Mouse (Mus musculus) thymus, postnatal 4 days (tissue): ENCODE data around the gene Pbrm1.

Source experiments
- DNase-seq: peaks from one replicate; pipeline ENCODE4 v3.0.0; 2021

Pbrm1 gene

GRCm38 (mm10) chr14:31018860-31019291 lies at the start of gene Pbrm1, which contains the start of gene Gnl3:
Pbrm1 (plus strand) TSS chr14:31019138.
Gnl3 (minus strand) TSS chr14:31019152.
- DNase-seq = peak; percentile 98

GRCm38 (mm10) chr14:30974204-30974603 lies 44.7 kb upstream of the Pbrm1 start:
- DNase-seq = no peak

DNA sequence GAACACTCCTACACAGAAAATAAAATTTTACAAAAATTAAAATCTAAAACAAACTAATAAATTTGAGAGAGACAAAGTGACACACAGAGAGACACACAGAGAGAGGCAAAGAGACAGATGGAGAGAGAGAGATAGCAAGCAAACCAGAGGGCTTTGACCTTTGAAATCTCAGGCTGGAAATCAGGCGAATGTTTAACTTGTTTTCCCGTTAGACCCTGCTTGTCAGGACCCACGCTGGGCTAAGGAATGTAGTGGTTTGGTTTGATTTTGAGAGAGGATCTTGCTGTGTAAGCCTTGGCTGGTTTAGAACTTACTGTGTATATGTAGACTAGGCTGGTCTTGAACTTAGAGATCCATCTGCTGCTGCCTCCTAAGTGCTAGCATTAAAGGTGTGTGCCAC lies 42.7 kb upstream of the Pbrm1 start:
- DNase-seq = no peak

GRCm38 (mm10) chr14:30996417-30996816 lies 22.5 kb upstream of the Pbrm1 start:
- DNase-seq = no peak

DNA sequence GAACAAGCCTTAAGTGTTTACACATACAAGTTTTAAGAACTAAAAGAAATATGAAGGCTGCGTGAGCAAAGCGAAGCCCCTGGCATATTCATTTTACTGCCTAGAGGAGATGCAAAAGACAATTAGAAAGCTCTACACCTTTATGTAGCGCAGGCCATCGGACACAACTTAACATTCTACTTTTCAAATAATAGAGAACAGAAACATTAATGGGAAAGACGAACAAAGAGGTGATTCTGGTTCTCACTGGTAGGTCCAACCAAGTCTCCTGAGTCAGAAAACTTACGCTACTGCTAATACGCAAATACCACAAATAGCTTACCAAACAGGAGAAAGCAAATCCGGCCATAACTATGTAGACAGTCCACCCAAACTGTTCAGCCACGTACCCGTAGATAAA lies 18.6 kb upstream of the Pbrm1 start:
- DNase-seq = no peak

DNA sequence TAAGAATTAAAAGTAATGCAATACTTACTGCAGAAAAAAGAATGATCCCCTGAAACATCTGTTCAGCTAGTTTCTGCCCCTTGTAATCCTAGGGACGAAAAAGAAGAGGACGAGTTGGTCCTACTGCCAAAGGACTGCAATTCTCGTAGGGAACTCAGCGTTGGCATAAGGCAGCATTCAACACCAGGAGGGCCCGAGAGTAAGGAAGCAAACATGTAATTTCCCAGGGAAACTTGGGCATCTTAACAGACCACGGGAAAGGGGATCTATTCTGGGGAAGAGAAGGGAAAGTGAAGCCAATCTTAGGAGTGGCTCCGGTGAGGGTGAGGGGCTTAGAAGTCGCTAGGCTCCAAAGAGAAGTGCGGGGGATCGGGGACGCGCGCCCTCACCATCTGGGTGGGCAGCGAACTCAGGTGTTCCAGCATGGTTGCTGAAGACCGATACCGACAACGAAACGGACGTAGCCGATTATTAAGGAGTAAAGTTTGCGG lies 18.1 kb upstream of the Pbrm1 start:
- DNase-seq = no peak

GRCm38 (mm10) chr14:31001307-31002205 lies 17.4 kb upstream of the Pbrm1 start, which contains the start of the genes Glt8d1 and Spcs1:
Glt8d1 (plus strand) TSS chr14:31001400.
Spcs1 (minus strand) TSS chr14:31001672.
- DNase-seq = peak; percentile 91

GRCm38 (mm10) chr14:31004527-31004926 lies 14.4 kb upstream of the Pbrm1 start:
- DNase-seq = no peak

DNA sequence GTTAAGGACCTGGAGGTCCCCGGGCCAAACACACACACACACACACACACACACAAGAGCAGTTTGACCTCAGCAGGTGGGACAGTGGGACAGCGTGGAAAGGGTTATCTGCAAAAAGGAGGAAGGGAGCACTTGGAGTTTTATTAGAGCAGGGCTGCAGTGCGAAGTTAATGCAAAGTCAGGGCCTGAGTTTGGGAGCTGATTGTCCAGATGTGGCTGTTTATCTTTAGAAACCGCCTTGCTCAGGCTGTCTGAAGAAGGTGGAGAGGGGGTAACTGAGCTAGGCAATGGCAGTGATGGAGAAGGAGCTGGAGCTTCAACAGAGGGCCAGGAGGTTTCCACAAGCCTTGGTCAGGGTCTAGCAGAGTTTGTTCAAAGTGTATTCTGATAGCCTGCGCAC lies 12.2 kb upstream of the Pbrm1 start:
- no peak for DNase-seq

- no peak for DNase-seq
Observed at GRCm38 (mm10) chr14:31011588-31011987, 7.3 kb upstream of the Pbrm1 start.

DNA sequence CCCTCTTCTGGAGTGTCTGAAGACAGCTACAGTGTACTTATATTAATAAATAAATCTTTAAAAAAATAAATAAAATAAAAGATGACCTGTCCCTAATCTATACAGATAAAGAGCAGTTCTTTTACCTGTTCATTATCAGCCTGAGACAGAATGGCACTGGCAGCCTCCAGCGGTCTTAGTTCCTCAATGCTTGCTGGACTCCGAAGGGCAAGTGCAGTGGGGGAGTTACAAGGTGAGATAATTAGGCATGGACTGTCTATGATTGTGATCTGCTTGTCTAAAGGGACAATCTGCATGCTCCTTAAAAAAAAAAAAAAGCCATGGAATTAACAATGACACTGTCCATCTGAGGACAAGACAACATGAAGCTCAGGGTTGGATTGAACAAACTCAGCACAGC lies 5.0 kb upstream of the Pbrm1 start:
- no peak for DNase-seq

DNA sequence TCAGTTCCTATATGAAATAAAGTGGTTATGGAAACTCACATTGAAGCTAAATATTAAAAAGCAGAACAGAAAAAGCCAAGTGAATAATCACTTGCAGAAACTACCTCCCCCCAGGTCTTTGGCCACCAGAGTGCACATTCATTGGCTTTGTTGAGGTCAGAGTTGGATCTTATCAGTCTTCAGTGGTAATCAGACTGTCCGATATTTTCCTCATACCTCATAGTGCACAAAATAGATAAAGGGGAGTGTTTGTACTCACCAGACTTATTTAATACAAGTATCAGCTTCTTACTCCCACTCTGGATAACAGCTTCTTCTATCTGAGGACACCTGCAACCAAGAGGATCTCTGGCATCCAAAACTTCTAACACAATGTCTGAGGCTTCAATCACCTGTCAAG lies 2.9 kb upstream of the Pbrm1 start:
- no peak for DNase-seq

- DNase-seq = peak; percentile 37
Observed at GRCm38 (mm10) chr14:31017854-31018253, 1.1 kb upstream of the Pbrm1 start.

DNA sequence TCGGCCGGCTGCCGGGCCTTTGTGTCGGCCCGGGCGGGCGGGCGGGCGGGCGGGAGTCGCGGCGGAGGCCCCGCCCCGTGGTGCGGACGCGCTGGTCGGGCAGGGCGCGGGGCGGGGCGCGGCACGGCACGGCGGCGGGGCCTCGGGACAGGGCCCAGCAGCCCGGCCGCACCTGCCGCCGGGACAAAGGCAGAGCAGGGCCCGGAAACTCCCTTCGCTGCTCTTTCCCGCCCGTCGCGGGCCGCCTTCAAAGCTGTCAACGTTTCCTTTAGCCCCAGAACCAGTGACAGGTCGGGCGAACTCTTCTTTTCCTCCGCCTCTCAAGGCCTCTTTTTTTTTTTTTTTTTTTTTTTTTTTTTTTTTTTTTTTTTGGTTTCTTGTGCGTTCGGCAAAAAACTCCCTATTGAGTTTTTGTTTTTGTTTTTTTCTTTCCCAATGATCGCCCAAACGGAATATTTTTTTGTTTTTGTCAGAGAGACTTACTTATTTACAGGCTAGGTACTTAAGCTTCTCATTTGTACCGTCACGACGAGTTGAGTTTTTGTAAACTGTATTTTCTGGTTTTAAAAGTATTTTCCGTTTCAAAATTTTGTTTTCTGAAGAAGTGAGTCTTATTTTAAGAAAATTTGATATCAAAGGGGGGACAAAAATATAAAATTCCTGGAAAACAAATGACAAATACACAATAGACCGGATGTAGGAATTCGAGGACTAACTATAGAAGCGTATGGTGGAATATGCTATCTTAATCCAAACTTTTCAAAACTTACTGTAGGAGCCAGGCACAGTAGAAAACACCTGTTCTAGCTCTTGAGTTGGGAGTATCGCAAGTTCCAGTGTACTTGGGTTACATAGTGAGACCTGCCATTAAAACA lies 630 bp downstream of the Pbrm1 start:
- peak; percentile 87 for DNase-seq

GRCm38 (mm10) chr14:31022579-31022978 lies 3.6 kb downstream of the Pbrm1 start:
- DNase-seq = no peak

- DNase-seq = peak; percentile 51
Observed at GRCm38 (mm10) chr14:31025785-31026184, 6.8 kb downstream of the Pbrm1 start.

GRCm38 (mm10) chr14:31045296-31045695 lies 26.4 kb downstream of the Pbrm1 start:
- DNase-seq = no peak

DNA sequence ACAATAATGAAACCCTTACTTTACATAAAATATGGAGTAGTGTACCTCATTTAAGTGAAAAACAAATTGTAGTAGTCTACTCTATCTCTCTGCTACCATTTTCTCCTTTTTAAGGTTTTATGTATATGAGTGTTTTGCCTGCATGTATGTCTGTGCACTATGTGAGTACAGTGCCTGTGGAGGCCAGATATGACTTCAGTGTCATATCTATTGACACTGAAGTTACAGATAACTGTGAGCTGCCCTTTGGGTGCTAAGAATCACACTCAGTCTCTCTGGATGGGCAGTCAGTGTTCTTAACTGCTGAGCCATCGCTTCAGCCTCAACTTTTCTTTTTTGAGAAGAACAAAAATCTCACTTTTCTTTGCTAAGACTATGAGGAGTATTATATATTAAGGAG lies 26.9 kb downstream of the Pbrm1 start:
- DNase-seq = no peak

DNA sequence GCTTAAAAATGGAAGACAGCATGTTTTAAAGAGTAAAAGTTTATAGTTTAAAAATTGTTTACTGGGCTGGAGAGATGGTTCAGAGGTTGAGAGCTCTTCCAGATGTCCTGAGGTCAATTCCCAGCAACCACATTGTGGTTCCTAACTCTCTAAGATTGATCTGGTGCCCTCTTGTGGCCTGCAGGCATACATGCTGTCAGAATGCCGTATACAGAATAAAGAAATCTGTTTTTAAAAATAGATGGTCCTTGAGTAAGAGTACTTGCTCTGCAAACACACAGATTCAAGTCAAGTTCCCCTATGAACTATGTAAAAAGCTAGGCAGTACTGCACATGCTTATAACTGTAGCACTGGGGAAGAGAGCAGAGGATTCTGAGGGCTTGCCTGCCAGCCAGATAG lies 43.3 kb downstream of the Pbrm1 start:
- DNase-seq = peak; percentile 33

DNA sequence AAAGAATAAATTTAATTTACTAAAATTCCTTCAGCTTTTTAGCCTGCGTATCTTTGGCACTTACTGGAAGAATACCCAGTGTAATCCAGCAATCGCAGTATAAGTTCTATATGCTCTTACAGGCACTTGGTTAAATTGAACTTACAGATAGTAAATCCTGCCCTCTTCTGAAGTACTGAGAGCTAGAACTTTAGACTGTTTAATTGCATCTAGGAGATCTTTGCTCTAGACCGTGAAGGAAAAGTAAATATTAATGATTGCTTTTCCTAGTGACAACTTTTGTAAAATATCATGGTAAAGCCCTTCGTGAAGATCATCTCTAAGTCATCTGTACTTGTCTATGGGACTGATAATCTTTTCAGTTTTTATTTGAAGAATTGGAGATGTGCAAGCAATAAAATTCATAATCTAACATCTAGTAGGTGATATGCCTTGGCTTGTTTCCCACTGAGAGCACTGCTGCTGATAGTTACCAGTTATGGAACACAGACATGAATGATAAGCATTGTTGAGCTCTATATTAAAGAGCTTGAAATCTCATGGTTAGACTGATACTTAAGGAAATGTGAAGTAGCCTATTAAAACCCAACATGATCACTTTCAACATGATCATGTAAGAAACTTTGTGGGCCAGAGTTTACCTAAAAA lies 50.3 kb downstream of the Pbrm1 start:
- no peak for DNase-seq

GRCm38 (mm10) chr14:31078597-31079208 lies 59.8 kb downstream of the Pbrm1 start:
- no peak for DNase-seq

GRCm38 (mm10) chr14:31079313-31080028 lies 60.5 kb downstream of the Pbrm1 start:
- DNase-seq = no peak
